Mouse (Mus musculus) skeletal muscle tissue, adult 2 months (tissue): Measurements from ENCODE around the gene Sik2.

Source experiments
- DNase-seq: peaks from one replicate; pipeline ENCODE4 v3.0.0-alpha.2; 2012; ENCODE audit warnings: low read depth, low spot score

Gene Sik2

GRCm38 (mm10) chr9:50918131-50918530, 90.7 kb downstream of the Sik2 start:
- DNase-seq, result no peak

- no peak for DNase-seq
Observed at GRCm38 (mm10) chr9:50911861-50912515, 96.9 kb downstream of the Sik2 start.

GRCm38 (mm10) chr9:50905321-50905720, 103.6 kb downstream of the Sik2 start:
- no peak for DNase-seq

- DNase-seq, result no peak
Observed at GRCm38 (mm10) chr9:50904196-50904847, 104.6 kb downstream of the Sik2 start.

GRCm38 (mm10) chr9:50900026-50900920, 108.6 kb downstream of the Sik2 start:
- peak; percentile 43 for DNase-seq

DNA sequence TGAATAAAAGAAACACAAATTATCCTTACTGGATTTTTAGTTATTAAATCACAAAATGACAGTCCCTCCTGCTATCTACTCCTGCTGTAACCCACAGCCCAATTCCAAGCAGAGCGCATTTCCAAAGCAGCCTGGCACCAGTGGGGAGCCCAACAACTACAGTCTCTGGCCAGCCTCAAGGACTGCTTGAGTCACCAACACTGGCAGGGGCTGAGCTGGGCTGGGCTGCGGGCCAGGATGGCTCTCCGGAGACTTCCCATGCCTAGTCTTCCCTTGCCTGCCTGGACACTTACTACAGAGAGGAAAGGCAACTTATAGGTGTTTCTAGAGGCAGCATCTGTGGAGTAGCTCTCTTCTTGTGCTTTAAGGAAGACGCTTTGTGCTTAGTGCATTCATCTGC, 115.2 kb downstream of the Sik2 start:
- peak; percentile 88 for DNase-seq

DNA sequence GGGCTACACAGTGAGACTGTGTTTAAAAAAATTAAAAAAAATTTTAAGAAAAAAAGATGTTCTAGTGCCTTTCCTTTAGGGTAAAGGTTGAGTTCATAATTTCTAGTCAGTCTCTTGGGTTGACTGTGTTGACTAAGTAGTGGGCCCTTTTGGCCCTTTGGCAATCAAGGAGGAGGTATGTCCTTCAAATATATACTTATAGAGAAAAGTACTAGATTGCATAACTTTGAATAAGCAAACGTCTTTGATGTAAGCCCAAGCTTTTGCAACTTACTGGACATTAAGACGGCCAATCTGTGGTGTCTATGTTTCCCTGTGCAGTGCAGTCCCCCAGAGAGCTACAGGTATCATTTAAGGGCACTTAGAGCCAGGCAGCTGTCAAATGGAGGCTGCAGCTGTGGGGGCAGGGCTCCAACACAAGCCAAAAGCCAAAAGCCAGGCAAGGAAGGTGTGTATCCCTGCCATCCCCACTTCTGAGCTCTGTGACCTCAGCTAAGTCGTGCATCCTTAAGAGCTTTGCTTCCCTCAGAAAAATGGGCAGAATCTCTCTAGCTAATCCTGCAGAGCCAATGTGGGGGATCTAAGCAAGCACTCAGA, 118.3 kb downstream of the Sik2 start:
- peak; percentile 52 for DNase-seq

GRCm38 (mm10) chr9:50889964-50890363, 118.9 kb downstream of the Sik2 start:
- DNase-seq, result peak; percentile 62

DNA sequence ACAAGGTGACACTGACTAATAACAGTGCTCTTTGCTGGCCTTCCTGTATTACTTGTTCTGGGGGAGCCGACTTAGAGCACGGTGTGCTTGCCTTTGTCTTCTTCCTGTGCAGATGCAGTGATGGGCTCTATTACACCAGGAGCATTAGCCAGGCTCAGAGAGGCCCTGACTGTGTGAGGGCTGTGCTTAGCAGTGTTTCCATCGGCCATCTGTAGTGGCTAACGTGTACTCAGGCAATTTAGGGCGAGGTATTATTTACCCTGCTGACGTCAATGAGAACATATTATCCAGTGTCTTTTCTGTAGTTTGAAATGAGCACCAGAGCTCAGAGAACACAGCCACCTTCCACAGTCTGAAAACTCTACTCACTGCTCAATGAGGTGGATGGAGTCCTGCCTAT, 119.7 kb downstream of the Sik2 start:
- DNase-seq, result peak; percentile 82

GRCm38 (mm10) chr9:50887351-50887750, 121.5 kb downstream of the Sik2 start:
- peak; percentile 80 for DNase-seq

DNA sequence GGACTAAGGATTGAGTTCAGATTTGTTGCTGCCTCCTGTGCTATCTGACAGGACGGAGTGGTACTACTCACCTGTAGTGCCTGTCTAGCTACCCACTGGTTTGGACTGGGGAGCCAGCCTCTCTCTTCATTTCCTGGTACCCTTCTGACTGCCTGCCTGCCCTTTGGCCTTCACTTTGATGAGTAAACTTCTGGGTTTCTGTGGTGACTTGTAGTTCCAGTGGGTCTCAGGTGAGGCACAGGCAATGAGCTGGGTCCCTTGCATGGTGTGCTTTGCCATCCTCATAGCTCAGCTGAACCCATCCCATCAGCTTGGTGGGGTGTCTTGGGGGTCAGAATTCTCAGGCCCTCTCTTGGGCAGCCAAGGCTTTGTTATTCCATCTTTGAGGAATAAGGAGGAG, 122.0 kb downstream of the Sik2 start:
- no peak for DNase-seq

- peak; percentile 64 for DNase-seq
Observed at GRCm38 (mm10) chr9:50885600-50885987, 123.3 kb downstream of the Sik2 start.

DNA sequence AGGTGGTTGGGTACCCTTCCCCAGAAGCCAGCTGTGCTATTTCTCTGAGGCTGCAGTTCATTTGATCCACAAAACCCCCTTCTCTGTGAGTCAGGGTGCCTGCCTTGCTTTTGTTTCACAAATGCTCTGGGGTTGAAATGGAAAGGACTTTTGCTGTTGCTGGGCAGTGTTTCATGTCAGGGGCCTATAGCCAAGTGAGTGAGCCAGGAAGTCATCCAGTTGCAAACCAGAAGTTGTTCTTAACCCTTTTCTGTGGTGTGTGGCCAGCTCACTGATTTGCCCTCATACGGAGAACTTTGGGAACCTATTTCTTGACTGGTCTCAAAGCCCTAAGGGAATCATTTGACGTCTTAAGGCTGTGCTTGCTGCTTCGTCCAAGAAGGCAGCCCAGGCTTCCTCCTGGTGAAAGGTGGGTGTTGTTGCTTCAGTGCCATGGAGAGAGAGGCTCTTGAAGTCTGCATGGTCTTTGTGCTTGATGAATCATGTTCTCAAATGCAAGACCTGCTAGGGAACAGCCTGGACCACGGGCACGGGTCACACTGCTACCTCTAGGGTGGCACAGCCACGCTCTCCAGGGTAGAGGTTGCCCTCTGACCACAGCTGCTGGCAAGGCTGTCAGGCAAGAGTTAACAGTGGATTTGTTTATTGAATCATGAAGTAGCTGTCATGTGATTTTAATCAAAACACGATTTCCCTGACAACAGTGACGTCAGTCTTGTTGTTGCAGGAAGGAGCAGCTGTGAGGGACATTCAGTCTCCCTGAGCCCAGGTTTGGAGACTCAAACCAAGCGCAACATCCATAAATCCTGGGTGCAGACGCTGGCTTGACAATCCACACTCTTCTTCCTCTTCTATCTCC, 123.9 kb downstream of the Sik2 start:
- DNase-seq, result peak; percentile 90

DNA sequence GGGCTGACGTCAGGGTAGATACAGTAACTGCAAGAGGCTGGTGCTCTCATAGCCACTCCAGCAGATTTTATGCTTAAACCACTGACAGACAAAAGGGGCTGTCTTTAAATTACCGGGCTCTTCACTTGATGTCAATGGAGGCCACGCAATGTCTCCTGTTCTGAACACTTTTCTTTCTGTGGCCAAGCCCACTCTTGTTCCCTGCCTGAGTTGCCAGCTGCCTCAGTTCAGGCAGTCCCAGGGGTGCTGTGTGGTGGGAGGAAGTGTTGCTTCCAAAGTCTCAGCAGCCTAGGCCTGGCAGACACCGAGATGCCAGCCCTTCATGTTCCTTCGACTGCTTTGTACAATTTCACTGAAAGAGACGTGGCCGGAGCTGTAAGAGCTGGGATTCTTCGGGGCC, 124.8 kb downstream of the Sik2 start:
- peak; percentile 42 for DNase-seq

DNA sequence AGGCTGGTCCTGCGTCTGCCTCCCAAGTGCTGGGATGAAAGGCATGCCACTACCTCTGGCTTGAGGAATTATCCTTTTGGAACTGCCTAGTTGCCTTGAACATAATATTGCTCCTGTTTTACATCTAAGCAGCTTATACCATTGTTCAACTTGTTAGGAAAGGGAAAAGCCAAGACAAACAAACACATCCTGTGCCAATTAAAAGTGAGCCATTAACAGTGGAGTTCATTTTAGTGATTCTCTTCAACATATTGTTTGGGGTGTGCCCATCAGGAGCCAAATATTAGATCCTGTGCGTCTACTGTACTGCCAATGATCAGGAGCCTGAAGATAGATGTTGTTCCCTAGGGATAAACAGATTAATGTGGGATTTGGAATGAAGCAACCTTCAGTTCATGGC, 126.7 kb downstream of the Sik2 start:
- no peak for DNase-seq

GRCm38 (mm10) chr9:50877431-50877830, 131.4 kb downstream of the Sik2 start:
- no peak for DNase-seq

DNA sequence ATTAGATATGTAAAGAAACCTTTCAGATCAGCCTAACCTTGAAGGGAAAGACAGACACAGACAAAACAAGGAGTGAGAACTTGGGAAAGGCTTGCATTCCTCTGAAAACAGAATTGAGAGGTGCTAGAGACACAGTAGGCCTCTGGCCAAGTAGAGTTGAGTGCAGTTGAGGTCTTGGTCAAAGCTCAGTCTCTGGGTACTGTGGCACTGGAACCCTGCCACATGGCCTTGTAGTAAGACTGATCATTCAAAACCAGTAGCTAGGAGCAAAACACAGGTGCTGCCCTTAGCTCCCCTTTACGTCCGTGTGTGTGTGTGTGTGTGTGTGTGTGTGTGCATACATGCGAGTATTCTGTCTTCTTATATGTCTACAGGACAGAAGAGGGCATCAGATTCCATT, 132.6 kb downstream of the Sik2 start:
- no peak for DNase-seq

DNA sequence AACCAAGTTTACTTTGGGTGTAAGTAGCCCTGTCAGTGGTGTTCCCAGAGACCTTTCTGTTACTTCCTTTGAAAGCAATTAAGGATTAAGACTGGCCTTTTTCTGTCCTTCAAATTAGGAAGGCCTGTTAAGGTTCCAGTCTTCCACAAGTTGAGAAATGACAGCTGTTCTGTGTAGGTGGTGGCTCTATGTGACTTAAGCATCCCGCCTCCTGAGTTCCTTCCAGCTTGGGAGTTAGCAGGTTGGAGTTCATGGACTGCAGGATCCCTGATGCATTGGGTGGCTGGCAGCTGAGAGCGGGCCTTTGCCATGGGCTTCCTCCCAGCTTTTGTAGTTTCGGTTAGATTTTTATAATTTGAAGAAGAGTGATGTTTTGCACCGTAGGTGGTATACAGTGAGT, 133.4 kb downstream of the Sik2 start:
- DNase-seq, result no peak

DNA sequence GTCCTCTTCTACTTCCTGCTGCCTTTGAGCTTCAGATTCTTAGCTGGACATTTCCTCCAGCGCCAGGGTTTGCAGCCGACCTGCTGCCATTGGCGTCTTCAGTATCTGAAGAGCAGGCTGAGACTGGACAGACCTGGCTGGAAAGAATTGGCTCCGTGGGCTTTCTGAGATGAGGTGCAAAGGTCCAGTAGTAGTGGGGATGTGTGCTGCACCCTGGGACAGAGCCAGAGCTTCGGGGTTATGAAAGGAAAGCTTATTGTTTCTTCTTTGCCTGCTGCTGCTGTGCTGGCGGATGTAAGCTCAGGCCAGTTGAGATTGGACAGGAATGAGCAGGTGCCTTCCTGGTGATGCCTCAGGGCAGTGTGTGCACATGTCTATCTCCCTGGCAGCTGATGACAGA, 134.8 kb downstream of the Sik2 start:
- DNase-seq, result no peak

DNA sequence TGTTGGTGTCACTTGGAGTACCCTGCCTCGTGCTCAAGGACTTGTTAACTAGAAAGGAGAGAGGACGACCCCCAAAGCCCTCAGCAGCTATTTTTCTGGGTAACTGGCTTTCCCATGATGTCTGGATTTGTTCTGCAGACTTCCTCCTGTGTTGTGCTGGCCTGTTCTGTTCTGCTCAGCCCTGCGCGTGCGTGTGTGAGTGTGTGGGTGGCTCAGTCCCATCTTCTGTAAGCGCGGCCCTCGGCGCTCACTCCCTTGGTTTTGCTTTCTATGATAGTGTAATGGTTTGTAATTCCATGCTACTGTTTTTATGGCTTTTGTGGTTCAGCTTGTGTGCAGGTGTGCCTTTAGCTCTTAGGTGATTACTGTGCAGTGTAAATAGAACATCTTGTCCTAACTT, 135.7 kb downstream of the Sik2 start:
- no peak for DNase-seq

DNA sequence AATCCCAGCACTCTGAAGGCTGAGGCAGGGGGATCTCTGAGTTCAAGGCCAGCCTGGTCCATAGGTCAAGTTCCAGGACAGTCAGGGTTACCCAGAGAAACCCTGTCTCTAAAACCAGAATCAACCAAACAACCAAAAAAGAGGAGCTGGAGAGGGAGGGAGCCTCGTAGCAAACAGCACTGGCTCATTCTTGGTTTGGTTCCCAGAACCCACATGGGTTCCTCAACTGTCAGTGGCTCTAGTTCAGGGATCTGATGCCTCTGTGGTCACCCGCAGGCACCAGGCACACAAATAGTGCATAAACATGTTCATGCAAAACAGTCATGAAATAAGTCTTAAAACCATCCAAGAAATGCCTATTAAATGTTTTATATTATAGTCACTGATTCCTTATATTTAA, 140.7 kb downstream of the Sik2 start:
- no peak for DNase-seq
